Mouse (Mus musculus) intestine, embryonic 15.5 days (tissue): Measurements from ENCODE around the gene Hist1h3g. TPM values are rescaled to one million over a fixed set of nuclear protein-coding genes. Genes with fewer than 3 reads are reported as not detected.

Experiments
- ATAC-seq: fragments of 200-750 bp; cut with Nextera tagmentation; 2 replicates; pipeline ENCODE4 v1.8.0; 2017; ENCODE audit warnings: moderate TSS enrichment, moderate library complexity
- H3K27ac ChIP-seq: fragments of 300-500 bp; sonication (generic); 2 replicates; pipeline ENCODE4 v1.5.1; 2015; ENCODE audit warnings: mild to moderate bottlenecking, inconsistent platforms
- H3K27me3 ChIP-seq: fragments of 300-500 bp; sonication (generic); replicated peaks from 2 replicates; pipeline ENCODE4 v1.6.1; 2015; ENCODE audit warnings: inconsistent platforms
- H3K36me3 ChIP-seq: fragments of 300-500 bp; sonication (generic); 2 replicates; pipeline ENCODE4 v1.6.1; 2015; ENCODE audit warnings: inconsistent platforms
- H3K4me1 ChIP-seq: fragments of 300-500 bp; sonication (generic); replicated peaks from 2 replicates; pipeline ENCODE4 v1.6.1; 2015; ENCODE audit warnings: inconsistent platforms
- H3K4me2 ChIP-seq: fragments of 300-500 bp; sonication (generic); replicated peaks from 2 replicates; pipeline ENCODE4 v1.6.1; 2015; ENCODE audit warnings: mild to moderate bottlenecking, inconsistent platforms
- H3K4me3 ChIP-seq: fragments of 300-500 bp; sonication (generic); replicated peaks from 2 replicates; pipeline ENCODE4 v1.5.1; 2015; ENCODE audit warnings: inconsistent platforms
- H3K9ac ChIP-seq: fragments of 300-500 bp; sonication (generic); 2 replicates; pipeline ENCODE4 v1.6.1; 2015; ENCODE audit warnings: inconsistent platforms
- H3K9me3 ChIP-seq: fragments of 300-500 bp; sonication (generic); 2 replicates; pipeline ENCODE4 v1.6.1; 2016; ENCODE audit warnings: inconsistent platforms
- WGBS: fragments of 180-500 bp; shearing (Covaris S2); methylation state at CpG from one replicate; pipeline ENCODE4 v1.1.7; 2015; 5-methylcytosine and 5-hydroxymethylcytosine counted together
- polyA plus RNA-seq: library from polyadenylated mRNA; unstranded; fragments of >200 nt; fragmentation: Nextera tagmentation; extraction: Ambion mirVana; gene quantifications from 2 replicates; pipeline ENCODE4 v1.2.1, GENCODE M21; 2015

The Hist1h3g gene
- polyA plus RNA-seq, 1 experiment from 2014 or later = 6.2 TPM

GRCm38 (mm10) chr13:23517603-23518294, 17.5 kb upstream of the Hist1h3g start:
- Histone ChIP-seq H3K9me3 (no peaks in the 10 kb centered on the region), H3K9ac (0 out of 2 replicates have a peak overlapping the region, but pooled peaks have one; percentile 33), H3K36me3 (no peaks in the 10 kb centered on the region), H3K4me3 (peak overlapping the region; percentile 45), H3K27me3 (no peaks in the 10 kb centered on the region), H3K27ac (peak overlapping the region; percentile 59; the same call in 1 of the 2 replicates), H3K4me2 (peak overlapping the region; percentile 75), H3K4me1 (0 out of 2 replicates have a peak, but pooled peaks cover 2% of the 10 kb centered on the region)
- under 1% methylated on average over 27 of the region's 27 CpGs for WGBS
- peak; percentile 92 for ATAC-seq

GRCm38 (mm10) chr13:23518295-23518603, 17.0 kb upstream of the Hist1h3g start:
- Histone ChIP-seq H3K36me3 (no peaks in the 10 kb centered on the region), H3K27me3 (no peaks in the 10 kb centered on the region), H3K4me3 (peak overlapping the region; percentile 45), H3K4me2 (peak overlapping the region; percentile 75), H3K9me3 (no peaks in the 10 kb centered on the region), H3K4me1 (0 out of 2 replicates have a peak, but pooled peaks cover 2% of the 10 kb centered on the region), H3K9ac (no peak overlapping the region), H3K27ac (no peak overlapping the region)
- WGBS = under 1% methylated on average over 6 of the region's 6 CpGs
- ATAC-seq = no peak

- H3K4me2 ChIP-seq = peak overlapping the region; percentile 75
- peak overlapping the region; percentile 56; the same call in 1 of the 2 replicates for H3K27ac ChIP-seq
- peak overlapping the region; percentile 40 for H3K4me3 ChIP-seq
- peak; percentile 57 for ATAC-seq
- H3K9ac ChIP-seq = peak overlapping the region; percentile 23; the same call in 1 of the 2 replicates
- H3K27me3 ChIP-seq = no peaks in the 10 kb centered on the region
- H3K9me3 ChIP-seq = no peaks in the 10 kb centered on the region
- under 1% methylated on average over 6 of the region's 6 CpGs for WGBS
- H3K36me3 ChIP-seq = no peaks in the 10 kb centered on the region
- H3K4me1 ChIP-seq = 0 out of 2 replicates have a peak, but pooled peaks cover 2% of the 10 kb centered on the region
Observed at GRCm38 (mm10) chr13:23518885-23519284, 16.3 kb upstream of the Hist1h3g start.

GRCm38 (mm10) chr13:23519416-23519815, 15.8 kb upstream of the Hist1h3g start:
- WGBS = 0% methylated on average over 10 of the region's 10 CpGs
- no peaks in the 10 kb centered on the region for H3K27me3 ChIP-seq
- peak overlapping the region; percentile 75 for H3K4me2 ChIP-seq
- H3K36me3 ChIP-seq = no peaks in the 10 kb centered on the region
- no peaks in the 10 kb centered on the region for H3K9me3 ChIP-seq
- H3K27ac ChIP-seq = peak overlapping the region; percentile 56; the same call in 1 of the 2 replicates
- H3K9ac ChIP-seq = no peak overlapping the region
- ATAC-seq = peak; percentile 46
- H3K4me1 ChIP-seq = 0 out of 2 replicates have a peak, but pooled peaks cover 2% of the 10 kb centered on the region
- peak overlapping the region; percentile 40 for H3K4me3 ChIP-seq

GRCm38 (mm10) chr13:23521703-23522102, 13.5 kb upstream of the Hist1h3g start:
- H3K9me3 ChIP-seq = no peaks in the 10 kb centered on the region
- H3K27ac ChIP-seq = no peak overlapping the region
- H3K4me1 ChIP-seq = 0 out of 2 replicates have a peak, but pooled peaks cover 3% of the 10 kb centered on the region
- no peaks in the 10 kb centered on the region for H3K36me3 ChIP-seq
- peak overlapping the region; percentile 29; the same call in 1 of the 2 replicates for H3K4me2 ChIP-seq
- ATAC-seq = 0 out of 2 replicates have a peak, but pooled peaks have one; percentile 27
- H3K4me3 ChIP-seq = no peak overlapping the region
- no peaks in the 10 kb centered on the region for H3K27me3 ChIP-seq
- 1% methylated on average over 14 of the region's 14 CpGs for WGBS
- no peak overlapping the region for H3K9ac ChIP-seq

GRCm38 (mm10) chr13:23523976-23524375, 11.2 kb upstream of the Hist1h3g start:
- H3K4me1 ChIP-seq = 0 out of 2 replicates have a peak, but pooled peaks cover 3% of the 10 kb centered on the region
- 49% methylated on average over 5 of the region's 5 CpGs for WGBS

GRCm38 (mm10) chr13:23524654-23525053, 10.6 kb upstream of the Hist1h3g start:
- peak; percentile 24 for ATAC-seq
- no peaks in the 10 kb centered on the region for H3K36me3 ChIP-seq
- H3K27me3 ChIP-seq = no peaks in the 10 kb centered on the region
- no peak overlapping the region for H3K27ac ChIP-seq
- H3K4me2 ChIP-seq = 0 out of 2 replicates have a peak overlapping the region, but pooled peaks have one; percentile 28
- H3K9me3 ChIP-seq = no peaks in the 10 kb centered on the region
- 0 out of 2 replicates have a peak, but pooled peaks cover 3% of the 10 kb centered on the region for H3K4me1 ChIP-seq
- no peak overlapping the region for H3K9ac ChIP-seq
- 11% methylated on average over 5 of the region's 5 CpGs for WGBS
- H3K4me3 ChIP-seq = no peak overlapping the region

More at GRCm38 (mm10) chr13:23523976-23524375, 11.2 kb upstream of the Hist1h3g start:
- no peak overlapping the region for H3K9ac ChIP-seq
- H3K27ac ChIP-seq = no peak overlapping the region
- no peaks in the 10 kb centered on the region for H3K9me3 ChIP-seq
- no peak for ATAC-seq
- no peak overlapping the region for H3K4me3 ChIP-seq
- H3K36me3 ChIP-seq = no peaks in the 10 kb centered on the region
- no peaks in the 10 kb centered on the region for H3K27me3 ChIP-seq
- H3K4me2 ChIP-seq = no peak overlapping the region

GRCm38 (mm10) chr13:23525901-23526300, 9.3 kb upstream of the Hist1h3g start:
- H3K36me3 ChIP-seq = no peaks in the 10 kb centered on the region
- H3K4me1 ChIP-seq = 0 out of 2 replicates have a peak, but pooled peaks cover 3% of the 10 kb centered on the region
- H3K4me3 ChIP-seq = peak overlapping the region; percentile 39
- no peak overlapping the region for H3K9ac ChIP-seq
- H3K4me2 ChIP-seq = peak overlapping the region; percentile 63
- 3% methylated on average over 10 of the region's 10 CpGs for WGBS
- no peak overlapping the region for H3K27ac ChIP-seq
- no peak for ATAC-seq
- no peaks in the 10 kb centered on the region for H3K27me3 ChIP-seq
- no peaks in the 10 kb centered on the region for H3K9me3 ChIP-seq

- no peak overlapping the region for H3K27ac ChIP-seq
- H3K27me3 ChIP-seq = no peaks in the 10 kb centered on the region
- peak overlapping the region; percentile 39 for H3K4me3 ChIP-seq
- H3K4me1 ChIP-seq = 0 out of 2 replicates have a peak, but pooled peaks cover 3% of the 10 kb centered on the region
- peak; percentile 31; the same call in 1 of the 2 replicates for ATAC-seq
- H3K4me2 ChIP-seq = peak overlapping the region; percentile 63
- WGBS = under 1% methylated on average over 17 of the region's 17 CpGs
- H3K9ac ChIP-seq = peak overlapping the region; percentile 42
- no peaks in the 10 kb centered on the region for H3K9me3 ChIP-seq
- H3K36me3 ChIP-seq = no peaks in the 10 kb centered on the region
Observed at GRCm38 (mm10) chr13:23526312-23526711, 8.9 kb upstream of the Hist1h3g start.

- no peaks in the 10 kb centered on the region for H3K27me3 ChIP-seq
- H3K27ac ChIP-seq = no peak overlapping the region
- peaks cover 13% of the 10 kb centered on the region for H3K4me1 ChIP-seq
- ATAC-seq = no peak
- WGBS = 72% methylated on average over 5 of the region's 5 CpGs
- H3K4me3 ChIP-seq = no peak overlapping the region
- H3K9me3 ChIP-seq = no peaks in the 10 kb centered on the region
- peak overlapping the region; percentile 21; the same call in 1 of the 2 replicates for H3K4me2 ChIP-seq
- H3K9ac ChIP-seq = no peak overlapping the region
- no peaks in the 10 kb centered on the region for H3K36me3 ChIP-seq
Observed at GRCm38 (mm10) chr13:23529005-23529404, 6.2 kb upstream of the Hist1h3g start.

GRCm38 (mm10) chr13:23529480-23530165, 5.6 kb upstream of the Hist1h3g start:
- H3K27ac ChIP-seq = peak overlapping the region; percentile 93; the same call in 1 of the 2 replicates
- WGBS = 12% methylated on average over 2 of the region's 2 CpGs
- no peak overlapping the region for H3K9ac ChIP-seq
- H3K4me1 ChIP-seq = peaks cover 13% of the 10 kb centered on the region
- H3K9me3 ChIP-seq = no peaks in the 10 kb centered on the region
- H3K36me3 ChIP-seq = no peaks in the 10 kb centered on the region
- H3K4me2 ChIP-seq = peak overlapping the region; percentile 69
- H3K27me3 ChIP-seq = no peaks in the 10 kb centered on the region
- peak overlapping the region; percentile 39 for H3K4me3 ChIP-seq
- ATAC-seq = no peak
